8 mouse cellular contexts compared by ENCODE assay signal in the genomic region with DNA sequence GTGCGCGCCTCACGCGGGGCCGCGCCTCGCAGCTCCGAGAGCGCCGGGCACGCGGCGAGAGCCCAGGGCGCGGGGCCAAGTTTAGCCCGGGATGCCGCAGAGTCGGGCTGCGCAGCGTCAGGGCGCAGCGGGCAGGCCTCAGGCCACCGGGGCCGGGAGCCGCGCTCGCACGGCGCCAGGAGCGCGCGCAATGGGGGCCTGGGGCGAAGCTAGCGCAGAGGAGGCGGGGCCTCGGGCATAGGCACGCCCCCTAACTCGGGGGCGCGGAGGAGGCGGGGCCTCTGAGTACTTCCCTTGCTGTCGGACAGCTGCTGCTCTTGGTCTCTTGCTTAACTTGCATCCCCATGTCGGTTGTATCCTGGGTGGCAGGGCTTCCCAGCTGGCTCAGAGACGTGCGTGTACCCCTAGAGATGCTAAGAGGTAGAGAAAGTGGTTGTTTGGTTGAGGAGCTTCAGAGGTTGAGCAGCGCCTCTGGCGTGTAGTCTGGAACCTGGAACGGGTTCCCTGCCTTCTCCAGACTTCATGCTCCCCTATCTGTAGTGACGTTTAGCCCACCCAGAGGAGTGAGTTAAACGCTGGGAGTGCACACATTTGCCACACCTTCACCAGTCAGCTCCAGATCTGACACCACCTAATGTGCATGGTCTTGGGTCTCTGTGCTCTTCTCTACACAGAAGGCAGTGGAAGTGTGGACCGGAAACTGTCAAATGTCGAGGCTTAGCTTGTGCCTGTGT. TPM values are rescaled to one million over a fixed set of nuclear protein-coding genes. Genes with fewer than 3 reads are reported as not detected.
A peak's percentile ranks its signal among the peaks of the same experiment; 100 is the strongest.
DNase-seq lines count a peak whose midpoint lies in the region; ATAC-seq lines count a peak whose summit lies in the region.

A gene (minus strand): TSS at position 171 of the 734 bp plus-strand sequence.

- H3K36me3 ChIP-seq in intestine, embryonic 14.5 days (ENCODE audit: control insufficient read depth, insufficient read depth, low read length) = no peaks in the 10 kb centered on the region

- H3K27ac ChIP-seq in intestine, embryonic 14.5 days (ENCODE audit: low read depth) = peak within 1 kb of the TSS; percentile 96

- peak; percentile 89 for ATAC-seq in intestine, embryonic 14.5 days (replicated peaks; ENCODE audit: low FRiP score, low TSS enrichment, low read depth)
- peak; percentile 76 for ATAC-seq in megakaryocyte progenitor cell, adult 5-6 weeks (replicated peaks; ENCODE audit: poor library complexity)

- 3% methylated on average over 50 of the region's 52 CpGs for WGBS in intestine, embryonic 14.5 days

- peaks cover 21% of the 10 kb centered on the region for H3K4me1 ChIP-seq in intestine, embryonic 14.5 days (replicated peaks; ENCODE audit: control insufficient read depth, insufficient read depth, low read length)

- peak; percentile 90 to 93 for DNase-seq in adrenal gland, adult 18-20 months (ENCODE audit: low spot score in 2 of 2)
- peak; percentile 85 for DNase-seq in embryo, embryonic 11.5 days (ENCODE audit: low read depth, low spot score)
- DNase-seq in gastrocnemius, postnatal 36 days = peak; percentile 91 to 94
- DNase-seq in intestine, embryonic 14.5 days (ENCODE audit: low spot score) = peak; percentile 95
- peak; percentile 73 to 93 for DNase-seq in left cerebral cortex, postnatal 10 days (ENCODE audit: extremely low spot score in 1 of 2, low spot score in 2 of 2)
- DNase-seq in right cerebral cortex, postnatal 10 days (ENCODE audit: low spot score in 2 of 2) = peak; percentile 89 to 91
- peak; percentile 93 for DNase-seq in urinary bladder, postnatal 14 days (ENCODE audit: low spot score)

- H3K4me3 ChIP-seq in intestine, embryonic 14.5 days (ENCODE audit: low read depth, low read length) = peak within 1 kb of the TSS; percentile 72

- H3K9me3 ChIP-seq in intestine, embryonic 14.5 days (ENCODE audit: control insufficient read depth, low read length) = no peaks in the 10 kb centered on the region

- H3K27me3 ChIP-seq in intestine, embryonic 14.5 days (replicated peaks; ENCODE audit: control insufficient read depth, insufficient read depth, low read length) = no peaks in the 10 kb centered on the region

- peak within 1 kb of the TSS; percentile 90 for H3K9ac ChIP-seq in intestine, embryonic 14.5 days (ENCODE audit: low read length)

- intact Hi-C loops in gastrocnemius, postnatal 36 days (cut with DNase I) = no loop called here
- intact Hi-C loops in left cerebral cortex, postnatal 10 days (cut with DNase I) = no loop called here

- peak within 1 kb of the TSS; percentile 75 for H3K4me2 ChIP-seq in intestine, embryonic 14.5 days (ENCODE audit: low read length)

RNA-seq across cellular contexts. Expression of the gene that starts here (rescaled TPM):
- total RNA-seq in adrenal gland, adult 18-20 months (2021) = 100 to 1,000 TPM; 122 to 137 TPM
- 10 to 100 TPM; 51.9 to 54.1 TPM for total RNA-seq in gastrocnemius, postnatal 36 days (2021)
- 11.9 and 14.0 TPM in 2 replicates for polyA plus RNA-seq in intestine, embryonic 14.5 days (2014; fragmentation: Nextera tagmentation; extraction: Ambion mirVana)
- 10 to 100 TPM; 13.7 to 17.0 TPM for total RNA-seq in left cerebral cortex, postnatal 10 days (2021)
- 14.6 and 15.5 TPM in 2 replicates for total RNA-seq in megakaryocyte progenitor cell, adult 5-6 weeks (2015)
- 24.9 and 27.9 TPM in 2 replicates for total RNA-seq in megakaryocyte progenitor cell, adult 5-6 weeks (2017)

Comparison
In these comparisons a context has a peak if more than half of its experiments do, and no peak if none do; other contexts are left out.
1. Peak in every context shown above with its lines: DNase-seq, ATAC-seq, H3K4me3 ChIP-seq and H3K27ac ChIP-seq.